Mouse (Mus musculus): ENCODE measurements around the gene Slc25a45.

The Slc25a45 gene

DNA sequence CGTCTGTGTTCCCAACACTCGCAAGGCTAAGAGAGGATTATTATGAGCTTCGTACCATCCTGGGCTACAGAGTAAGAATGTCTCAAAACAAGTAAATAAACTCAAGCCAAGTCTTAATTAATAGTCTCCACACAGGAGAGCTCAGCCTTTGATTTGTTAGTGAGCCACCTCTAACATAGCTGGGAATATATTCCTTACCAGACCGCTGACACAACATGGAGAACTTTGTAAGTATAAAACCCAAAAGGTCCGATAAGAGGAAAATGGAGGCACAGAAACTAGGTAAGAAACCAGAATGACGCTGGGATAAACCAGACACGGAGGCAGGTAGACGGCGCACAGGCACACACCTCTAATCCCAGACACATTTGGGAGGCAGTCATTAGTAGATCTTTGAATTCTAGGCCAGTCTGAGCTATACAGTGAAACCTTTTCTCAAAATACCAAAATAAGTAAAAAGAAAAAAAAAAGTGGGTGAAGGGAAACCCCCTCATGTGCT, 36.7 kb upstream of the Slc25a45 start:
- DNase-seq: no peak

DNA sequence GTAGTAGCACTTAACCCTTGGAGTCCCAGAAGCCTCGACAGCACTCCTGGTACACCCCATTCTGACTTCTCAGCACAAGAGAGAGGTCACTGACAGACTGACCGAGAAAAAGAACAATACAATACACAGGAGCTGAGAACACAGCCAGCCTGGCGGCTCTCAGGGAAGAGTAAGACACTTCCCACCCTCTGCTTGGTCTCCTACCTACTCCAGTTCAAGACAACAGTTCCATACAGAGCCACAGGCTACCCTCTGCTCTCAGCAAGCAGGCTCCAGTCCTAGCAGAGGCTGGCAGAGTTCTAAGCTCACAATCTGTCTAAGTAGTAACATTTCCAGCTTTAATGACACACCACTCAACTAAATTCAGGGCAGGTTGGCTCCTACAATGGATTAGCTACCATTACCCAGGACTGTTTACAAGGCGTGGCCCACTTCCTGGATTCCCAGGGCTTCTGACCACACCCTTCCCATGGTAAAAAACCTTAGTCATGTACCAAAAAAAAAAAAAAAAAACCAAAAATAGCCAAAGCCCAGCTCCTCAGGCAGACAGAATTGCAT, 36.1 kb upstream of the Slc25a45 start:
- DNase-seq: no peak

- no peak for DNase-seq
Measured at GRCm38 (mm10) chr19:5841999-5842784, 35.4 kb upstream of the Slc25a45 start.

- DNase-seq: no peak
Measured at GRCm38 (mm10) chr19:5842785-5843730, 34.5 kb upstream of the Slc25a45 start.

DNA sequence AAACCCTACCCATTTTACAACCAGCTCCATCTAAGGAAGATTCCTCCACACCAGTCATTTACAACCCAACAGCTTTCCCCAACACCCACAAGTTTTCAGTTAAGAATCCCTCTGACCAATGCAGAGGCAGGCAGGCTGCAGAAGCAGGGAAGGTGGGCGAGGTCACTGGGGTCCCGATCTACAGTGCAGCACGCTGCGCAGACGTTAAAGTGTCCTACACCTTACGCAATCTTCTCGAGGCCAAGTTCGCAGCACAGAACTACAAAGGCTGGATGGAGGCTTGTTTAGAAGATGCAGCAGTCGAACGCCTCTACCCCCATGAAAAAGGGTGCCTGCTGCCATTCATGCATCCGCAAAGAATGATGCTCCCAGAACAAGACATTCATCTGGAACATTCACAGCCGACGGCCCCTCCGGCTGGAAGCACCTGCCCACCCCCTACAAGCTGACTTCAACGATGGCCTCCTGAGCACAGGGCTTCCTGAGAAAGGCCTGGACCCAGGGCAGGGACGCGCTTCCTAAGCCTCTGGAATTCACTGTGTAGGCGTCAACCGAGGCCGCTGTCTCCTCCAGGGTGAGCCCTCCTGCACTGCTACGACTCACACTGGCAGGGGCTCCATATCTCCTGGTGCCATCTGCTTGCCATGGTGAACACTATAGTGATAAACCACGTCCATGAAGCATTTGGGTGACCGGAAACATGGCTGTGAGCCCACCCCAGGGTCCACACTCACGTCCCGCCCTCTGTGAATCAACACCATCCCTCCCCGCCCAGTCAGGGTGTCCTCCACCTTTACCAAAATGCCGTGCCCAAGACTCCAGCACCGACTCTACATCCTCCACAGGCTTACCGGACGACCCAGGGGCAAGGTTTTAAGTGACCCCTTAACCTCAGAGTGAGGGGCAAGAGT, 33.6 kb upstream of the Slc25a45 start:
- no peak for DNase-seq

GRCm38 (mm10) chr19:5844831-5845318, 32.7 kb upstream of the Slc25a45 start:
- DNase-seq: no peak

GRCm38 (mm10) chr19:5845319-5846135, 32.1 kb upstream of the Slc25a45 start:
- peak; percentile 88 for DNase-seq

- peak; percentile 51 for DNase-seq
Measured at GRCm38 (mm10) chr19:5846154-5846553, 31.5 kb upstream of the Slc25a45 start.

DNA sequence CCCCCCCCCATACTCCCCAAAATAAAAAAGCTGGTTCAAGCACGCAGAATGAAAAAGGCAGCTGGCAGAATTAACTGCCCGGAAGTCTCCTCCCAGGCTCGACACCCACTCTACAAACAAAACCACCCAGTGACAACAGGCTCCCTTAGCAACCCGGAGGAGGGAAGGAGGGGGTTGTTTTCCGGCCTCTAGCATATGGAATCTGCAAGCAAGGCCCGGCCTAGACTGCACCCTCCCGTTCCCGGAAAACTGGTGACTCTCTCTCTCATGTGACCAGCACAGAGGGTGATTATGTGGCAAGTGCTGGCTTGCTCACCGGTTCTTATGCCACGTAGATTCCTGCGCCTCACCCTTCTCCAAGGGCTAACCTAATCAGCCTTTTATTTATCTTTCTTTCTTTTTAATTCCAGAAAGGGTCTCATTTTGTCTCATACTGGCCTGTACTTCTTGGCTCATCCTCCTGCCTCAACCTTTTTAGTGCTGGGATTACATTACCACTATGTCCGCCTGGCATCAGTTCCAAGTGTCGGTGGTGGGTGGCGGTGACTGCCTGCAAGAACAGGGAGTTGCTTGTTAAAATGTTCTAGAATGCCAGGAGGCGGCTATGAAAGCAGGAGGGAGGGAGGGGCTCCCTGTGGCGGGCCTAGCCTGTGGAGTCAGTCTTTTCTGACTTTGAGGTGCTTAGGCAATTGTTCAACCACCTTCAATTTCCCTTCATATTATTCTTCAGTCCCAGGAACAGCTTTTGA, 30.9 kb upstream of the Slc25a45 start:
- DNase-seq: peak; percentile 96

DNA sequence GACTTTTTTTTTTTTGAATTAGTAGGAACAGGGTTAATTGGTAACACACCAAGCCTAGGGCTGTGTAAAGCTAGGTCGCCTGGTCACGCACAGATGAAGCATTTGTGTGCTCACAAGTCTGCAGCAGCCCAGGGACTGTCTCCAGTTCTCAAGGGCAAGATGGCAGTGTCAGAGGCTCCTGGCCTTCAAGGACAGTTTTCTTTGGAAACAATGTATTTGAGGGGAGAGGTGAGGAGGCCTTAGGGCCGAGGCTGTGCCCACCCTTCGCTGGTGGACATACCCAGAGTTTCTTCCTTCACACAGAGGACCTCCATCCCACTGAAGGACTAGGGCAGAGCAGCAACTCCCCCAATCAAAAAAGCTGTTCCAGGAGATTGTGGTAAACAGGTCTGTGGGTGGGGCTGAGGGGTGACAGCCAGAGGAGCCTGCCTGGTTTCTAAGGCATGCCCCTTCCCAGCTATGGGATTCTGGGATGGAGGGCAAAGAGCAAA, 30.3 kb upstream of the Slc25a45 start:
- no peak for DNase-seq

DNA sequence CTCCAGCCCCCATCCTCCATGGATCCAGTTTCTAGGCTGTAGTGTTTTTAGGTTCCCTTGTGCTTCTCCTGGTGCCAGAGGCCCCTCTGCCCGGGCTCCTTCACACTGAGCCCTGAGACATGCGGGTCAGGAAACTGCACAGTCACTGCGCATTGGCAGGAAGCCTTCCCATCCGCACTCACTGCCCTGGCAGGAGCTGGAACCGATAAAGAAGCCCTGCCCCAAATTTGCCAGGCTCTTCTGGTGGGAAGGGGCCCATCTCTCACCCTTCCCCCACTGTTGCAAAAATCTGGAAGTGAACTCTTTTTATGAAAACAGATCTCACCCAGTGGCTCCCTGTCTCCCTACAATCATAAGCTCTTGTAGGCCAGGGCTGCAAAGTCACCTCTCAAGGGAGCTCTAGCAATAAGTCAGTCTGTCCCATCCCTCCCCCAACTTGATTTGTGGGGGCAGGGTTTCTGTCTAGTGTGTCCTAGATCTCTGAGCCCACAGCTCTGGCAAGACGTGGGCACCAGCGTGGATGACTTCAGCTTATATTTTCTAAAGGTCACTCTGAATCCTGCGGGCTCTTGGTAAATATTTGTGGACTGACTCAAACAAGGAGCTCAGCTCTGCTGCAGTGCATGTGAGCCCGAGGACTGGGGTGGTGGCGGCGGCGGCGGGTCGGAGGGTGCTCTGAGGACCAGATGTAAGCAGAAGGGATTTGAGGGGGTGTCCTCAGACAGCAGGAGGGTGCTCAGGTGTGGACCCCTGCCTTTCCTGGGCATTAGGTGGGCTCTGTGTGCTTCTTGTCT, 29.4 kb upstream of the Slc25a45 start:
- peak; percentile 74 for DNase-seq

DNA sequence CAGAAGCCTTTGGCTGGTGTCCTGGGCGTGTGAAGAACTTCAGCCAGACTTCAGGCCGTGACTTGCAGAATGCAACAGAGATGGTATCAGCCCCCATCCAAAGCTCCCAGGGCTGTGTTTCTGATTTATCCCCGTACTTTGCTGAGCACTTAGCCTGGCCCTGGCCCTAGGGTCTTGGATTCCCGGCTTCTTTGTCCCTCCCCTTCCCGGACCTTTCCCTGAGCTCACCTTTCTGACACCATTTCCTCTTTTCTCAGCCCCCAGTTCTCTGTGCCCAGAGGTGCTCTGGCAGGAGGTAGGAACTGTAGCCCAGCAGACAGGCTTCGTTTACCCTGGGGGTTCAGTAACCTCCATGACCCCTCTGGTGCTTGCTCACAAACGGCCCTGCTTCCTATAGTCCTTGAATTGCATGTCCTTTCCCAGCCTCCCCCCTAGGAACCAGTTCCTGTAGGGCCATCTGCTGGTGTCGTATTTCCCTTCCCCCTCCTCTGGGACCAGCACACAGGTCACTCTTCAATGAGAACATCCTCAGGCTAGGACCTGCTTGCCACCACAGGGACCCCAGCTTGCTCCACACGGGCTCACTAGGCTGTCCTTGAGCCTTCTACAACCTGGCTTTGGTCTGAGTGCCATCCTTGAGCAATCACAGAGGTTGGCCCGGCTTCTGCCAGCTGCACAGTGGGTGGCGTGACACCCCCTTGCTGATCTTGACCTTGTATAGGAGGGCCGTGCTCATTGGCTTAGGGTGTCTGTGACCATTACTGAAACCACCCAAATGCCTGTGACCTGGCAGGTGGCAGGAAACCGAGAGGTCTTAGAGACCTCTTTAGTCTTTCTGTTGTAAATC, 28.6 kb upstream of the Slc25a45 start:
- no peak for DNase-seq

DNA sequence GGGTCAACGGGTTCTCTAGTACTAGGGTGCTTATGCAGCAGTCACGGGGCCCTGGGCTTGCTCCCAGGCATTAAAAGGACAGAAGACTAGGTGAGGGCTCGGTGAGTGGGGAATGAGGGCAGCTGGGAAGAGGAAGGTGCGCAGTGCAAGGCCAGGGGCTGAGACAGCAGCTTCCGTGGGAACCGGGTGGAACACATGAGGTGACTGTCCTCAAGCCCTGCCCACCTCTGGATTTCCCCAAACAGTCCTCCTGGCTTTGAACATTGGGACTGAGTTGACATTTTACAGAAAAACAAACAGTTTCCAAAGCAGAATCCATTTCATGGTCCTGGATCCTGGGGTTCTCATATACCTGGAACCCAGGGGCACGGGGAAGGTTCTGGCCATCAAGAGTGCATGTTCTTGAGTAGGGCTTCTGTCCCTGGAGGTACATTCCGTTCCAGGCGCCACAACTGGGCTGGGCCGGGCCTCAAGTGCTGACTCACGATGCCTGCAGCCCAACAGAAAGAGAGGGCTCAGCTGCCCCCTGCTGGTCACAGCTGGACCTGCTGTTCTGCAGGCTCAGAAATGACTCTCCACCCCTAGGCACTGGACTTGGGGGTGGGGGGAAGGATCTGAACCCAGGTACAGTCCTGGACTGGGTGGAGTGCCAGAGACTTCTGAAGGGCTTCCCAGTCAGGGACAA, 27.6 kb upstream of the Slc25a45 start:
- peak; percentile 92 for DNase-seq

DNA sequence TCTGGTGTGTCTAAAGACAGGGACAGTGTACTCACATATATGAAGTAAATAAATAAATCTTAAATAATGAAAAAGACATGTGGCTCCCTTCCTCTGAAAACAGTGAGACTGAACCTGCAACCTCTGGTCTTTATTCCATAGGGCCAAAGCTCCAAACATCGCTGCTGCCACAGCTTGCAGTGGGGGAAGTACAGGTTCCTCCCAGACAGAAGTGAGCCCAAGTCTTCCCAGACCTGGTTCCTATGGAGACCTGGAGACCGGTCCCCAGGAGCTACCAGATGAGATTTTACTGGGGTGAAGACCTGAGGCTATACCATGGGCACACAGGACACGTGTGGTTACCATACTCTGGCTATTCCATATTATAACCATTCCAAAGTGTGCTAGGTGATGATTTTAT, 26.7 kb upstream of the Slc25a45 start:
- DNase-seq: no peak

DNA sequence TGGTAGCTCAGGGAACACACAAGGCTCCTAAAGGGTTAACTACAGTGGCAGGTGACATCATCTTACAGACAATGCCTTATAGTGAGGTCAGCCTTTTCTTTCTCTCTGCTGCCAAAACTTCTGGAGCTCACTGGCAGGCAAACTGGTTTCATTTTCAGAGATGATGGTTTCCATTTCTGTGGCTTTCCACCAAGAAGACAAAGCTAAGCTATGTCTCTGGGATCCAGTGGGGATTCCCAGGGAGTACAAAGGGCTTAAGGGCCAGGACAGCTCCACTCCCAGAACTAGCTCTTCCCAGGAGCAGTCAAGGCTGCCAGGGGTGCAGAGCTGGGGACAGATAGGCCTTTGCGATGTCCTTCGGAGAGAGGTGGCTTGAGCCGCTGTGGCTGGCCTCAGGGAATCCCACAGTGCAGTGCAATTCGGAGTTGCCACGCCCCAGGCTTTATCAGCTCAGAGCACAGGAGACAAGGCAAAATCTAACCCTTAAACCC, 26.1 kb upstream of the Slc25a45 start:
- DNase-seq: no peak

DNA sequence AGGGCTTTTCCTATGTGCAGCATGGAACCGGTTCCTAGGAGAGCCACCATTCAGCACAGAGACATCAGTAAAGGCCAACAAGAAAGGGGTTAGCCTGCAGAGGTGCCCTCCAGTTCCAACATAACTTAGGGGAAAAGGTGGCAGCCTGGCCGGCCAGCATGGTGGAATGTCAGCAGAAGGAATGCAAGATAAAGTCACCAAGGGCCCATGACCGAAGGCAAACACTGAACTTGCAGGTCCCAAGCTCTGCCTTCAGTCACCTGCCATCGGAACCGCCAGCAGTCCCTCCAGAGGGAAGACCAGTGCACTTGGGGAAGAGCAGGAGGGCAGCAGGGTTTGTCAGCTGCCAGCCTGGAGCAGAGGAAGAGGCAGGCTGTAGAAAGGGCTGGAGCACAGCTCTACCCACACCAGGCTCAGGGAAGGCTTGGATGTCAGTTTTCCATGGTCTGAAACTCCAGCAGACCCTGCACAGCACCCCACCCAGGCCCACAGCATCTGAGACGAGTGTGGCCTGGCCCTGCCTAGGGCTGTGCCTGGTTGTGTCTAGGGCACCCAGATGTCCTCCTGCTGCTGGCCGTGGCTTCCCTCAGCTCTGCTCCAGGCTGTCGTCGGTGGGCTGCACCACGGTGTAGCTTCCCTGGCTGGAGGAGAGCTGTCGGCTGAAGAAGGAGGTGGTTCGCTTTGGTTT, 25.4 kb upstream of the Slc25a45 start:
- no peak for DNase-seq

GRCm38 (mm10) chr19:5856604-5857003, 21.0 kb upstream of the Slc25a45 start:
- DNase-seq: no peak

Measured in right cerebral cortex, adult 18-20 months (tissue).